Mouse (Mus musculus): ENCODE measurements around the gene Tcea3. TPM values are rescaled to one million over a fixed set of nuclear protein-coding genes. Genes with fewer than 3 reads are reported as not detected.

Tcea3 gene
- polyA plus RNA-seq, 1 experiment from 2014 or later, result 37.6 TPM

- WGBS (ENCODE audit: insufficient replicate concordance), result 40% methylated on average over 8 of the region's 8 CpGs
- Histone ChIP-seq H3K4me3 (ENCODE audit: low read depth, low read length) (no peak overlapping the region), H3K9me3 (ENCODE audit: low read length) (no peaks in the 10 kb centered on the region), H3K27me3 (ENCODE audit: insufficient read depth, low read length) (peaks cover 41% of the 10 kb centered on the region), H3K9ac (replicated peaks) (no peak overlapping the region), H3K4me2 (ENCODE audit: low read depth, low read length) (no peak overlapping the region), H3K36me3 (replicated peaks; ENCODE audit: insufficient read depth, low read length) (peaks cover 7% of the 10 kb centered on the region; the same call in 1 of the 2 replicates), H3K4me1 (ENCODE audit: insufficient read depth) (peaks cover 4% of the 10 kb centered on the region; the same call in 1 of the 2 replicates), H3K27ac (ENCODE audit: low read depth) (no peak overlapping the region)
- DNase-seq (no peak), ATAC-seq (no peak)
- peak; percentile 63 for TF ChIP-seq CTCF (IDR thresholded peaks at IDR 0.05; ENCODE audit: low read depth)
- TF ChIP-seq EP300 (IDR thresholded peaks at IDR 0.05; ENCODE audit: low read depth), result no peak
These were observed 5.3 kb upstream of the Tcea3 start for GRCm38 (mm10) chr4:136242065-136242703.

- no peak for ATAC-seq
- Histone ChIP-seq H3K4me2 (ENCODE audit: low read depth, low read length) (no peak overlapping the region), H3K36me3 (replicated peaks; ENCODE audit: insufficient read depth, low read length) (peaks cover 7% of the 10 kb centered on the region; the same call in 1 of the 2 replicates), H3K4me3 (ENCODE audit: low read depth, low read length) (no peak overlapping the region), H3K9ac (replicated peaks) (no peak overlapping the region), H3K4me1 (ENCODE audit: insufficient read depth) (peaks cover 8% of the 10 kb centered on the region; the same call in 1 of the 2 replicates), H3K27me3 (ENCODE audit: insufficient read depth, low read length) (peaks cover 43% of the 10 kb centered on the region), H3K9me3 (ENCODE audit: low read length) (no peaks in the 10 kb centered on the region), H3K27ac (ENCODE audit: low read depth) (no peak overlapping the region)
- no peak for DNase-seq
- TF ChIP-seq CTCF (IDR thresholded peaks at IDR 0.05; ENCODE audit: low read depth) (no peak), EP300 (IDR thresholded peaks at IDR 0.05; ENCODE audit: low read depth) (no peak)
- 79% methylated on average over 7 of the region's 7 CpGs for WGBS (ENCODE audit: insufficient replicate concordance)
These were observed 4.8 kb upstream of the Tcea3 start for GRCm38 (mm10) chr4:136242728-136243127.

GRCm38 (mm10) chr4:136244208-136244607 lies 3.3 kb upstream of the Tcea3 start:
- H3K27me3 ChIP-seq (ENCODE audit: insufficient read depth, low read length), result peaks cover 44% of the 10 kb centered on the region
- no peak overlapping the region for H3K9ac ChIP-seq (replicated peaks)
- TF ChIP-seq CTCF (IDR thresholded peaks at IDR 0.05; ENCODE audit: low read depth) (no peak), EP300 (IDR thresholded peaks at IDR 0.05; ENCODE audit: low read depth) (no peak)
- H3K4me2 ChIP-seq (ENCODE audit: low read depth, low read length), result no peak overlapping the region
- no peak overlapping the region for H3K27ac ChIP-seq (ENCODE audit: low read depth)
- ATAC-seq, result no peak
- no peak for DNase-seq
- no peak overlapping the region for H3K4me3 ChIP-seq (ENCODE audit: low read depth, low read length)
- 63% methylated on average over 7 of the region's 7 CpGs for WGBS (ENCODE audit: insufficient replicate concordance)
- peaks cover 7% of the 10 kb centered on the region; the same call in 1 of the 2 replicates for H3K36me3 ChIP-seq (replicated peaks; ENCODE audit: insufficient read depth, low read length)
- peaks cover 10% of the 10 kb centered on the region for H3K4me1 ChIP-seq (ENCODE audit: insufficient read depth)
- no peaks in the 10 kb centered on the region for H3K9me3 ChIP-seq (ENCODE audit: low read length)

GRCm38 (mm10) chr4:136245681-136246080 lies 1.8 kb upstream of the Tcea3 start:
- TF ChIP-seq EP300 (IDR thresholded peaks at IDR 0.05; ENCODE audit: low read depth) (no peak), CTCF (IDR thresholded peaks at IDR 0.05; ENCODE audit: low read depth) (no peak)
- Histone ChIP-seq H3K4me3 (ENCODE audit: low read depth, low read length) (no peak overlapping the region), H3K27ac (ENCODE audit: low read depth) (no peak overlapping the region), H3K9ac (replicated peaks) (no peak overlapping the region), H3K27me3 (ENCODE audit: insufficient read depth, low read length) (peaks cover 46% of the 10 kb centered on the region), H3K9me3 (ENCODE audit: low read length) (no peaks in the 10 kb centered on the region), H3K4me1 (ENCODE audit: insufficient read depth) (peaks cover 17% of the 10 kb centered on the region), H3K36me3 (replicated peaks; ENCODE audit: insufficient read depth, low read length) (peaks cover 7% of the 10 kb centered on the region; the same call in 1 of the 2 replicates), H3K4me2 (ENCODE audit: low read depth, low read length) (no peak overlapping the region)
- WGBS (ENCODE audit: insufficient replicate concordance), result 39% methylated on average over 5 of the region's 5 CpGs
- ATAC-seq, result no peak
- no peak for DNase-seq

- WGBS (ENCODE audit: insufficient replicate concordance), result 5% methylated on average over 12 of the region's 12 CpGs
- peak; percentile 45 for ATAC-seq
- peaks cover 5% of the 10 kb centered on the region; the same call in 1 of the 2 replicates for H3K36me3 ChIP-seq (replicated peaks; ENCODE audit: insufficient read depth, low read length)
- peaks cover 46% of the 10 kb centered on the region for H3K27me3 ChIP-seq (ENCODE audit: insufficient read depth, low read length)
- H3K9me3 ChIP-seq (ENCODE audit: low read length), result no peaks in the 10 kb centered on the region
- TF ChIP-seq EP300 (IDR thresholded peaks at IDR 0.05; ENCODE audit: low read depth), result no peak
- no peak for TF ChIP-seq CTCF (IDR thresholded peaks at IDR 0.05; ENCODE audit: low read depth)
- peak overlapping the region; percentile 6; the same call in 1 of the 2 replicates for H3K4me3 ChIP-seq (ENCODE audit: low read depth, low read length)
- peaks cover 17% of the 10 kb centered on the region for H3K4me1 ChIP-seq (ENCODE audit: insufficient read depth)
- peak overlapping the region; percentile 29; the same call in 1 of the 2 replicates for H3K27ac ChIP-seq (ENCODE audit: low read depth)
- no peak overlapping the region for H3K9ac ChIP-seq (replicated peaks)
- peak; percentile 45 for DNase-seq
- H3K4me2 ChIP-seq (ENCODE audit: low read depth, low read length), result peak overlapping the region; percentile 82
These were observed 960 bp upstream of the Tcea3 start for GRCm38 (mm10) chr4:136246568-136246969.

GRCm38 (mm10) chr4:136247386-136247728 lies 172 bp upstream of the Tcea3 start:
- Histone ChIP-seq H3K4me1 (ENCODE audit: insufficient read depth) (peaks cover 17% of the 10 kb centered on the region), H3K27ac (ENCODE audit: low read depth) (no peak overlapping the region), H3K4me2 (ENCODE audit: low read depth, low read length) (peak overlapping the region; percentile 82), H3K9ac (replicated peaks) (peak overlapping the region; percentile 54; the same call in 1 of the 2 replicates), H3K36me3 (replicated peaks; ENCODE audit: insufficient read depth, low read length) (peaks cover 5% of the 10 kb centered on the region; the same call in 1 of the 2 replicates), H3K4me3 (ENCODE audit: low read depth, low read length) (peak overlapping the region; percentile 58), H3K9me3 (ENCODE audit: low read length) (no peaks in the 10 kb centered on the region), H3K27me3 (ENCODE audit: insufficient read depth, low read length) (peaks cover 46% of the 10 kb centered on the region)
- DNase-seq (no peak), ATAC-seq (peak; percentile 5; the same call in 1 of the 2 replicates)
- 2% methylated on average over 14 of the region's 14 CpGs for WGBS (ENCODE audit: insufficient replicate concordance)
- TF ChIP-seq EP300 (IDR thresholded peaks at IDR 0.05; ENCODE audit: low read depth) (no peak), CTCF (IDR thresholded peaks at IDR 0.05; ENCODE audit: low read depth) (no peak)

Measured in liver, postnatal 0 days (tissue).